Mouse (Mus musculus) frontal cortex, adult (tissue): Measurements from ENCODE around the gene Catsper3.

ENCODE experiments used
- ATAC-seq: cut with Nextera tagmentation; 2 replicates; pipeline ENCODE4 v1.9.2; 2017; ENCODE audit warnings: mild to moderate bottlenecking, moderate library complexity, mixed read lengths; ENCODE audit not compliant: low TSS enrichment

Catsper3 gene

DNA sequence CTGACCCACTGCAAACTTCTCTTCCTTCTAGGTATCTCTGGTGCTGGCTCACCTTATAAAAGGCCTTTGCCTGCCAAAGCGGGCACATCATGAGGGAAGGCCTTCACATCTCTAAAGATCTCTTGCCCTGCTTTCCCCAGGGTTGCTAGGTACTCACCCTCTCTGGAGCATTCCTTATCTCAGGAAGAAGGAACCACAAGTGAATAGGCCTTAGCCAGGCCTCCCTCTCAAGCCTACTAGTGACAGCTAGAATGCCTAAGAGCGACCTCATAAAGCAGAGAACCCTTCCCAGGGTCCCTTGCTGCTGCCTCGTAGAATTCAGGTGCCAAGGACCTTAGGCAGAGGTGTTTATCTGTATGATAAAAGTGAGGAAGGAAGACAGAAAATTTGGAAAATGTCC is at the start of gene Catsper3:
Gene Catsper3, plus strand, starts transcription at position 301 of the 400 bp plus-strand sequence.
- no peak for ATAC-seq

DNA sequence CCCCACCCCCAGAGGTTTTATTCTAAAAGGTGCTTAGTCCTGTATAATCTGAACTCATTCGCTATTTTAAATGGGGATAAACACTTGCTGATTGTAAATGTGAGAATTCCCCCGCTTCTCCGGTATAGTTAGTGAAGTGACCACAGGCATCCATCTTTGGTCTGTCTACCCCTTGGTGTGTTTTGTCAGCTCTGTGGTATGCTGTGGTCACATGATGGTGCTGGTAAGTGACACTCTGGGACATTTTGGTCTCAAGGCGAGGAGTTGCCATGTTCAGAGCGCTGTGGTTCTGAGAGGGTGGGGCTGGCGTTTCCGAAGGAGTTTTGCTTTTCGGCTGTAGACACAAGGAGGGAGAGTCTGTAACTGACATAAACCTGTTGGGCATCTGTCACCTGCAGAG is 46.5 kb upstream of the Catsper3 start:
- no peak for ATAC-seq

DNA sequence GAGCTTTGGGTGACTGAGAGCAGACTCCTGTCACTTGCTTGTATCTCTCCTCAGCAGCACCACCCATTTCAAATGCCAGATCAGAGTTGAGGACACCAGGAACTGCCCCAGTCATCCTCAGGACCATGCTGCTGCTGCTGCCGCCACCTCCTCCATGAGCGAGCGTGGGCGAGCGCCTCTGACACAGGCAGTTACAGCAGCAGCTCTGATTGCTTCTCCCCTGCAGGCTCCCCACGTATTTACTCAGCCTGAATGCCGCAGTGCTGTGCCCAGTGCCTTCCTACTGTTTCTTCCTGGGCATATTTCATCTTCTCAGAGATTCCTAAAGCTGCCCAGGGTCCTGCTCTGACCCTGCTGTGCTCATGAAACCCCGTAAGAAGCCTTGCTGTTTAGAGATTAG is 42.1 kb upstream of the Catsper3 start:
- ATAC-seq = peak; percentile 95

DNA sequence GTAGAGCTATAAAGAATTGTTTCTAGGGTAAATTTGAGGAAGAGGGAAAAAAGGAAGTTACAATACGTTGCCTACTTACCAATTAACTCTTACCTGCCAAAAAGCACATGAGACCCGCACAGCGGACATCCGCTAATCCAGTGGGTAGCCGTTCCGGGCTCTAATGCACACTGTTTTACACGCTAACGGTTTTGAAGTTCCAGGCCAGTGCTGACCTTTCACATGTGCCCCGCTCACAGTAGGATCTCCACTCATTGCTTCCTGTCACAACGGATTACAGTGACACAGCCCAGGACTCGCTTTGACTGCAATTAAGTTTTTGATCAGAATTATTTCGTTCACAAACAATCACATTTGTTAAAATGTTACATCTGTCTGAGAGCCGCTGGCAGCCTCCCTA is 30.0 kb upstream of the Catsper3 start:
- no peak for ATAC-seq

DNA sequence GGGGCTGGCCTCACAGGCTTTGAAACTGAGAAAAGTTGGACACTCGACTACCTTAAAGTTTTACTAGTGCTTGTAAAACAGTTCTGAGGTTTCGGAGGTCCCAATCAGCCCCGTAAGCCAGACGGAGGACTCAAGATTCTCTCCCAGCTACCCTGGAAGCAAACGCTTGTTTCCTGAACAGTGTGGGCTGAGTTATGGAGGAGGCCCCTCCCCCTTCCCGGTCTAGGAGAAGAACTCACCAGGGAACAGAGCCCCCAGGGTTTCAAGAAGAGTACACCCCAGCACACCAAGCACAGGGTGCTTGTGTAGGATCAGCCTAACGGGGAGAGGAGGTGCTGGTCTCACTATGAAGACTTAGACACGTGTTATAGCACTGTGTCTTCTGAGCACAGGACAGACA is 27.6 kb upstream of the Catsper3 start:
- ATAC-seq = no peak

DNA sequence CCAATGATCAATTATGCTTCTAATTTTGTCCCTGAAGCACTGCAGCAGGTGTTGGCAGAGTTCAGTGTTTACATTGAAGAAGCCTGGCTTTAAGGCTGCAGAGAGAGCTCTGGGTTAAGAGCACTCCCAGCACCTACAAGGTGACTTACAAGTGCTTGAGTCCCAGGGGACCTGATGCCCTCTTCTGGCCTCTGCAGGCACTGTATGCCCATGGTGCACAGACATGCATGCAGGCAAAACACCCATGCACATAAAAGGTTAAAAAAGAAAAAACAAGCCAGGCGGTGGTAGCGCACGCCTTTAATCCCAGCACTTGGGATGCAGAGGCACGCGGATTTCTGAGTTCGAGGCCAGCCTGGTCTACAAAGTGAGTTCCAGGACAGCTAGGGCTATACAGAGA is 26.7 kb upstream of the Catsper3 start:
- no peak for ATAC-seq

DNA sequence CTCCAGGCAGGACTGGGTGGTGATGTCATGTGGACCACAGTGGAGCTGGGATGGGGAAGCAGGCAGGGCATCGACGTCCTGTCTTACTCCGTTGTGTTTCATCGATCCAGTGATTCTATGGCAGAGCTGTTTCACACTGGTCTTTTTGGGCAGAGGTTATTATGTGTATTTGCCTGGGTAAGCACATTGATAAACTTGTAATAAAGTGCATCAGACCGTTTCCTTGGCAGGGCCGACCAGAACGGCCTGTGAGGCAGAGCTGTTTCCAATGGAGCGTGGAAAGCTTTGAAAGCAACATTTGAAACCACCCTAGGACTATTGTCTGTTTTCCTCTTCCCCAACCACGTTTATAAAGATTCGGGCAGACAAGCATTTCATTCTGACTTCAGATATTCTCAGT is 23.8 kb upstream of the Catsper3 start:
- ATAC-seq = no peak

DNA sequence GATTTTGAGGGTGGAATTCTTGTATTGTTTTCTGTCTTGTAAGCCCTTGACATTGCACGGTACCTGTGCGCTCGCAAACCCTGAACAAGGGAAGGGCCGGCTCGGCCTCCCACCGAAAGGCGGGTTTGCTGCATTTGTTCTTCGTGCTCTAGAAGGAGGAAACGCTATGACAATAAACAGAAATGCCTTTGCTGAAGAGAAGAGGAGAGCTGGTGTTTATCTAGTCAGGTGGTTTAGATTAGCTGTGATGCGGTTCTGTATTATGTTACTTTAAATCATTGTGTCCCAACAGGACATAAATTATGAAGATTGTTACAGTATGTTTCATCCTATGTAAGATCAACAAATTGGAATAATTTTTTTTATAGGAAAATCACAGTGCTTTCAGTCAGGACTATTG is 22.9 kb upstream of the Catsper3 start:
- no peak for ATAC-seq

DNA sequence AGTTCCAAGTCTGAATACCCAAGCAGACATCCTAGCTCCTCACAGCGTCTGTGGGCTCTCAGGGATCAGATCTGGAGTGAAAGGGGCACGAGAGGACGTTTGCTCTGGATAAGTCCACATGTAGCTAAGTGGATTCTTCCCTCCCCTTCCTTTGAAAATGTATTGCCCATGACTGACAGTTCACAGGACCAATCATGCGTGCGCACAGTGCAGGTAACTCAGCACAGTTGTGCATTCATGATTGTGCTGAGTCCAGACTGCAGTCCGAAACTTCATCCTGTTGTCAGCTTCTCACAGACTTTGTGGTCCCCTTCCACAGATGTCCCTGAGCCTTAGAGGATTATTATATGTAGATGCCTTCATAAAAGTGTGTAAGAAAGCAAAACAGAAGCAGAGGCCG is 10.0 kb upstream of the Catsper3 start:
- ATAC-seq = no peak

DNA sequence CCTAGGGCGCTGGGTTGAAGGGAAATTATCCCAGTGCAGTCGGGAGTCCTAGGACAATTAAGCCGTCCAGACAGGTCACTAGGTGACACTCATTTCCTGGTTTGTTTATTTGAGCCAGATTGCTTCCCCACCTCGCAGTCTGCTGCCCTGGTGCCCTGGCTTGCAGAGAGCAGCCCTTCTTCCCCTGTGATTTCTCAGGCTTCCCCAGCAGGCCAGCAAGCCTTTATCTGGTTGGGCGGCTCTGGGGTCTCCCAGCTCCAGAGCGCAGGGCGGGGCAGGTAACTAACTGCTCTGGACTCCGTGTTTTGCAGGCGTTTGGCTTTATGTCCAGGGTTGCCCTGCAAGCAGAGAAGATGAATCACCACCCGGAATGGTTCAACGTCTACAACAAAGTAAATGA is 9.3 kb upstream of the Catsper3 start:
- ATAC-seq = no peak

DNA sequence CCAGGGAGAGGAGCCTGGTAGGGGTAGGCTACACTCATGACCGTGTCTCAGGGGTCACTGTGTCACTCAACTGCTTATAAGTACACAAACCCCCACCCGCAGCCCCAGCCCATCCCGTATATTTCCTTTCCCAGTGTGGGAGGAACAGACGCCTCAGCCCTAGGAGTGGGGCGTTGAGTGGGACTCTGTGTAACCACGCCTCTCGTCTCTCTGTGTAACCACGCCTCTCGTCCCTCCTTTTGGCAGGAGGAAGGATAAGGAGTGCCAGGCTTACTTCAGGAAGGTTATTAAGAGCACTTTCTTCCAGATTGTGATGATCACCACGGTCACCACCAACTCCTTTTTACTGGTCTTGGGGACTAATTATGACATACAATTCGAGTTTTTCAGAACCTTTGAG is 1.8 kb downstream of the Catsper3 start:
- no peak for ATAC-seq

DNA sequence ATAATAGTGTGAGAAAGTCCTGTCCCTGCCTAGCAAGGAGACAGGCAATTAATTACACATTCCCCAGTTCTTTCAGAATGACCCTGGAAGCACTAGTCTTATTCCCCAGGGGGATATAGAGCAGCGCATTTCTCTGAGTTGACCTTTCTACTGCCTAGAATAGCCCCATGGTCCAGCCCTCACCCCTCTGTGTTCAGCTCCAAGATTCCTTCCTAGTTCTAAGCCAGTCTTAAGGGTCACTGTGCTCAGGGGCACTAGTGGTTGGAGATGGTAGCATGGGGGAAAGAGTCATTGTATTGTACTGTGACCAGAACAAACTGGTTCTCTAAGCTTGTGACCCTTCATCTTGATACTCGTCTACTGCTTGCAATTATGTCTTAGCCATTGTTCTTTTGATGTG is 16.9 kb downstream of the Catsper3 start:
- no peak for ATAC-seq

DNA sequence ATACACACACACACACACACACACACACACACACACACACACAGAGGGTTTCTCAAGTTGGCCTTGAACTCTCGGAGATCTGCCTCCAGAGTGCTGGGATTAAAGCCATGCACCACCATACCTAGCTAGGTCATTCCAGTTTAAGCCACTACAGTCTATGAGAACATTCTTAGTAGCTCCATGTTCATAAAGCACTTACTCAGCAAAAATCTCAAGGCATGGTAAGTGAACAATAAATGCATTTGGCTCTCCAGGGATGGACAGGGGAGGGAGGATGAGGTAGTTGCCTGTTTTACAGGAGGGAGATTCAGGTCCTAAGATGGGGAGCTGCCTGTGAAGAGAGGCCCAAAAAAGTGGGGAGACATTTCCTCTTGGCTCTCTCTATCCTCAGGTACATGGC is 19.6 kb downstream of the Catsper3 start:
- no peak for ATAC-seq

DNA sequence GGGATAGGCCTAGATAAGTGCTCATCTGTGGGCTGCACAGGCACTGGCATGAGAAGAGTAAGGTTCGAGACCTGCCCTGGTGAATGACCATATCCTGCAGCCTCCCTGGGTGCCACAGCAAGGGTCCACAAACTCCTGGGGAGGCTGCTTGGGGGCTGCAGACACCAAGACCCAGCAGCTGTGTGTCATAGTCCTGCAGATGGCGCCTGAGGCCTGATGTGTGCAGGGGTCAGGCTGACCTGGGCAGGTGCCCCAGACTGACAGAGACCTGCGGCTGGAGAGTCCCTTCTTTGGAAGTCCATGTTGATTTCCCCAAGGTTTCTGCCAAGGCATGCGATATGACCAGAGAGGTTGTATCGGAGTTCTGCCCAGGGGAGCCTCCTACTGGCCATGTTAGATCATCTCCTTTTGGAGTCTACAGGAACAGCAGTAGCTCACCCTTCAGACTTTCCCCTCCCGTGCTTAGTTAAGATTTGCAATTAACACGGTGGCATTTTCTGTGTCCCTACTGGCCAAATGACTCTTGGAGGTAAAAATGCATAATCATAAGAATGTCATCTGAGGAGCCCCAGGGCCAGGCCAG is 24.8 kb downstream of the Catsper3 start:
- no peak for ATAC-seq

DNA sequence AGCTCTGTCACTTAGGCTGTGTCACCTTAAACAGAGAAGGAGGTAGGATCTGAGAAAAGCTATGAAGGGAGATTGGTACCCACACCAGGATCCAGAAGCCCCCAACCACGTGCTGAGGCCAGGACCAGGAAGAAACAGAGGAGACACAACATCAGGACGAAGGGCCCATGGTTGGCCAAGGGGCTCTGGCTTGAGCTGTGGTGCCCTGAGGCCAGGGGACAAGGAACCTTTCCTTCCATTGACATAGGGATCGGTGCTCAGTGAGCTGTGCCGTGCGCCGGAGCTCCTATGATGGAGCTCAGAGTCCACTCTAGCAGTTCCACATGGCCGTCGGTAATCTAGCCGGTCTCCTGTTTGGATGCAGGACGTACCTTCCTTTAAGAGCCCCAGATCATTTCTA is 25.3 kb downstream of the Catsper3 start:
- no peak for ATAC-seq

DNA sequence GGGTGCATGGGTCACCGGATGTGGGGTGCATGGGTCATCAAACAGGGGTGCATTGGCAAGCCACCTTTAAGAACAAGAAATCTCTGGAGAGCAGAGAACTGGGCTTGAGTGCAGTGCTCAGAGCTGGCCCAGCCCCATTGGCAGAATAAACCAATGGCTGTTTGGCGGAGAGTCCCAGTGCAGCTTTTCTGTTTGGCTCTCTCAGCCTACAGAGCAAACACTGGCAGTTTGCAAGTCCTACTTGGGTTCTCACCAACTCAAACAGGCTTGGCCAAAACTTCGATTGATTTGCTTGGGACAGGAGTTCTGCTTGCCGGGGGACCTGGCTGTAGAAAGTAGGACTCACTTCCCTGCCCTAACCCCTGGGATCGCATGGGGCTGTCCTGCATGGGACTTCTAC is 26.6 kb downstream of the Catsper3 start:
- ATAC-seq = no peak

DNA sequence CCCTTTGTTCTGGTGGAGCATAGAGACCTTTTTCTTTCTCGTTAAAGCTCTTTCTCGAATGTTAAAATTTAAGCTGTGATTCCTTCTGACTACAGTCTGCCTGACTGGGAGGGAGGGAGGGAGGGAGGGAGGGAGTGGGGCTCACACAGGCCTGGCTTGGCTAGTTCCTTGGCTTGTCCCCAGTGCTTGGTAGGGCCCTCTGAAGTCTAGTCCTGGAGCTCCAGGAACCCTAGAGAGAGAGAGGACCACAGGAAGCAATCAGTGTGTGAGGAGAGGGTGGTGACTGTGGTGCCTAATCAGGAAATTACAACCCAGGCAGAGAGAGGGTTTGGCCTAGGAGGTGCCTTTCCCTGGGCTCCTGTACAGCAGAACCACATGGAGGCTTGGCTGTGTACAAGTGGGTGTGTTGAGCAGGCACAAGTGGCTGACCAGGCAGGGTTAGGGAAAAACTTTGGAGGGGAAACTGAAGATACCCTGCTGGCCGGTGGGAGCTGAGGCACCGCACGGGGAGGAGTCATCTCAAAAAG is 29.2 kb downstream of the Catsper3 start:
- ATAC-seq = no peak

DNA sequence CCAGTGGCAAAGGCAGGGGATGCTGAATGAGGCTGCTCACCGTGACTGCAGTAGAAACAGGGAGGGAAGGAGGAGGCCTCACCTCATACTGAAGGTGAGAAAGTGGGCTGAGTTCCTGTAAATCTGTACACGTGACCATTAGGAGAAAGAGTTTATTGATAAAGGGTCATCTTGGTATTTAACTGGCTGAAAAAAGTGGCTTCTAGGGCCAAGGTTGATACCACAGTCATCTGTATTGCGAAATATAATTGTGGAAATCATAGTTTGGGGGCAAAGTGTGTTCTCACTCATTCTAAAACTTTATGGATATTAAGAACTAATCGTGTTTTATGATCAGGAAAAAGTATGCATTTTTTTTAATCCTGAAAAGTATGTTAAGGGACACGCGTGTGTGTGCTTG is 30.5 kb downstream of the Catsper3 start:
- no peak for ATAC-seq

DNA sequence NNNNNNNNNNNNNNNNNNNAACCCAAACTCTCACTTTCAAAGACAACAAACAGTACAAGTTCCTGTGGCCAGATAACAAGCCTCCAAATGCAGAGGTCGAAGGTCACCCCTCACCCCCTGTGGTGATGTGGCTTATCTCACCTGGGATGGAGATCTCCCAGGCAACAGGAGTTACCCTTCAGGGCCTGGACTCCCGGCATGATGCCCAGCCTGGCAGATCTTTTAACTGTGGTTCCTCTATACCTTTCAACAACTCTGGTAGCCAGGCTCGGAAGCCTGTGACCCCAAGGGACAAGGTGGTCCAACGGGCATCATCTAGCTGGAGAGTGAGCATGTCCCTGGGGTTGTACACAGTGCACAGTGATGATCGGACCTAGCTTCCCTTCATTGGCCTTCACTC is 38.1 kb downstream of the Catsper3 start:
- no peak for ATAC-seq

DNA sequence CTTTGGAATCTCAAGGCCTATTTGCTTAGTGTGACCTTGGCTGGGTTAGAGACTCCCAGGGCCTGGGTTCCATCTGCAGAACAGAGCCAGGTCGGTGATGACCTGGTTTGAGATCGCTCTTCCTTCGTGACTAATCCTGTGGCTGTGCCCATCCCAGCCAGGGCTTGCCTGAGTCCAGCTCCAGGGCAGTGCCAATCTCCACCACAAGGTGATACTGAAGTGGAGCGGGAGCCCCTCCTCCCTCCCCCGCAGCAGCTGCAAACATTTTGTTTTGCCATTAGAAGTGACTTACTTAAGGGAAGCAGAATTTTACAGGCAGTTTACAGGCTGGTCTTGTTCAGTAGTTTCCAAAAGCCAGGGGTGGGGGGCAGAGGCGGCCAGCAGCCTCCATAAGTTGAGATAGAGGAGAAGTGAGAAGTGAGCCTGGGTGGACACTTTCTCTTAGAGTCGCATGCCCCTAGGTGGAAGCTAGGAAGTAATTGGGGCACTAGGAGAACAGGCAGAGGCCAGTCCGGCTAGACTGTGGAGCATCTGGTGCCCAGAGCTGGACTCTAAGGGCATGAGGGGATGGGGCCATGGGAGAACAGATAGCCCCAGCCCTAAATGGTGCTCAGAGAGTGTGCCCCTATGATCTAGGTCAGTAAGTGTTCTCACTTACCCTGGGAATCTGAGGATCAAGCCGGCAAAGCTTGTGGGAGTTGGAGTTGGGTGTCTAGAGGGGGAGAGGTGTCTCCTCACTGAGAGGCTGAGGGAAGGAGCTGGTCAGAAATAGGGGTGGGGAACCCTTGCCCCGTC is 40.0 kb downstream of the Catsper3 start:
- ATAC-seq = no peak

DNA sequence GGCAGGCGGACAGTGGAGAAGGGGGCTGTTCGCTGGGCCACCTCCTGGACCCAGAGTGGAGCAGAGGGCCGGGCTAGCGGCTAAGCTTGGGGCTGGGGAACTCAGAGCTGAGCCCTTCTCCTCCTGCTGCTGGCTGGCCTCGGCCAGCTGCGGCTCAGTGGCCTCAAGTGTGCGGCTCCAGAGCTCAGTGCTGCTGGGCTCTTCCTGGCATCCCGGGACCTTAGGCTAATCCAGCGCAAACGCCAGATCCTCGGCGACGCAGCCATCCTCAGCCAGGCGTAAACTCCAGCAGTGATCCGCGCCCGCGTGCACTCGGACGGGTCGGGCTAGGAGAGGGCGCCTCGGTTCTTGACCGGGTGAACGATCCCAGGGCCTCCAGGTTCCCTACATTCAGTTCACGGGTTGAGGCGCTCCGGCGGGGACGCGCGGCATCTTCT is 40.9 kb downstream of the Catsper3 start:
- ATAC-seq = no peak

DNA sequence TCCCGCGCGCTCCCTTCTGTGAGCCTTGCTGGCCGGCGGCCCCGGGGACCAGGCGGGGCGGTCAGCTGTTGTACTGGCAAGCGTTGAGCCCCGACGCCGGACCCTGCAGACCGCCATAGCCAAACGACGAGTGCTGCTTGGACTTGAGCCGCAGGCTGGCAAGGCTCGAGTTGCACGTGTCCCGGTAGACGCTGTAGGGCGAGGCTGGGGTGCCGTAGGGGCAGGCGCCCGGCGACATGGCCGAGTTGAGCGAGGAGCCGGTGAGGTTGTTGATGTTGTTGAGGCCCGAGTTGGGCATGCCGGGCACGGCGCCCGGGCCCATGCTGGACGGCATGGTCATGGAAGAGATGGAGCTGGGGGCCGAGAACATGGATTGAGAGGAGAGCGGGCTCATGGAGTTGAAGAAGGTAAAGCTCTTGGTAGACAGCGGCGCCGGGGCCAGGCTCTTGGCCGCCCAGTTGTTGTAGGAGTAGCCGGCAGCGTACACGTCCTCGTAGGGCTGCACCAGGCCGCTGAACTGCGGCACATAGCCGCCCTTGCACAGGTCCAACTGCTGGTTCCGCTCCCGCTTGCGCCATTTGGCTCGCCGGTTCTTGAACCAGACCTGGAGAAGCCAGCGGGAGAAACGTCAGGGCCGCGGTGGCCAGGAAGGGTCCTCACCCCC is 41.8 kb downstream of the Catsper3 start:
- ATAC-seq = no peak
